Mouse (Mus musculus) embryo, embryonic 10.5 days (tissue): Measurements from ENCODE around the gene Rgcc.
A peak's percentile ranks its signal among the peaks of the same experiment; 100 is the strongest.

ENCODE experiments used
- DNase-seq: peaks from one replicate; pipeline ENCODE4 v3.0.0-alpha.2; 2015; ENCODE audit warnings: low spot score

The Rgcc gene

DNA sequence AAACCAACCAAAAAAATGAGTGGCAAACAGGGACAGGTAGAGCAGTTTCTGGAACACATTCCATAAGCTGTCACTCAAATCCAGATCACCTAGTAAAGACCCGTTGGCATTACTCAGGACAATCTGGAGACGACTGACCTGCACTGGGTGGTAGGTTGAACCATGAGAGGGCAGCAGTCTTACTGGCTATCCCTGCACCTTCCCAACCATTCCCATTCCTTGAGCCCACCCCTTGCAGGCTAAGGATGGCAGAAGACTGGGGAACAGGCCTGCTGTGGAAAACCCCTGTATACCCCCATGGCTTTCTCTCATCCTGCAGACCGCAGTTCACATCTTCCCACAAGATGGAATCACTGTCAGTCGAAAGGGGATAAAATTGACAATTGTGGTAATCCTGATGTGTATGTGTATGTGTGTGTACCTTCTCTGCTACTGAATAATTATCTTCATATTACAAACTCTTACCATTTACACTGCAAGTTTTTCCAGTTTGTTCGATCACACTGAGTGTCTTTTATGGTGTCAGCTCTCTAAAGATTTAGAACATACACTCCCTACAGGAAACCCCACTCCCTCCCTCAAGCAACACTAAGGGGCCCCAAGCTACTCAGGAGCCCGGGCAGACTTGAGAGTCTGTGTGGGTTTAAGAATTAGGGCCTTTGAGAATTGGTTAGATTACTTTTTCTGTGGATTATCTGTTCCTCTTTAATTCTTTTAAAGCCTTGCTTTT is 59.6 kb downstream of the Rgcc start:
- no peak for DNase-seq

DNA sequence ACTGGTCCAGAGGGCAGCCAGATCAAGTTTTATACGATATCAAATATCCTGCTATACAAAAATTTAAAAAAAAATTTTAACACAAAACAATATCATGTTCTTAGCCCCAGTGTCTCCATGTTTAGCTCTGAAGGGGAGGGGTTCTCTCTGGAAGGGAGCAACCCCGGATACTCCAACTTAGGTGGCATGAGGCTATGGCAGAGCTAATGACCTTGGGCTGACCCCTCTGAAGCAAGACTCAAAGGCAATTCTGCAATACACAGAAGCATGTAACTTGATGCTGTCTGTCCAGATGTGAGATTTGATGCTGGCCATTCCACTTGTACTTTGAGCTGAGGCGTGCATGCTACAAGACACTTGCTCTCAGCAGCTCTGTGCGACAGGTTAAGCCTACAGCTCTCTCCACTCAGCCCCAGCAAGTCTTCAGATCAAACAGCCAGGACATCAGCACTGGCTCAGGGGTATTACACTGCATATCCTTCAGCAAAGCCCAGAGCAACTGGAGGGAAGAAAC is 60.3 kb downstream of the Rgcc start:
- DNase-seq: peak; percentile 48

DNA sequence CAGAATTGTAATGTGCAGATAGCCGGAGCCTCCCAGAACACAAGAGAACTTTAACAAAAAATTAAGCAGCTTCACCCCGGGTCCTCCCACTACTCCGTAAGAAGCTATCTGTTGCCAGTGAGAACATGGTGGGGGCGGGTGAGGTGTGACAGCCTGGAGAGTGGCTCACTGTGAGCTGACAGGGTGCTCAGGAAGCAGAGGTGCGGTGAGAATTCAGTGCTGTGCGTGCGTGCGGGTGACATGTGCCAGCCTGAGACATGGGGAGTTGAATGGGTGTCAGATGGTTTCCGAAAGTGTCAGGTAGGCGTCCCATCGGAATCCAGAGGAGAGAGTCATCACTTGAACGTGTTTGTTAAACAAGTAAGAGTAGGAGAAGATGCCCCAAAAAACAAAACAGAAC is 62.0 kb downstream of the Rgcc start:
- DNase-seq: no peak
